Mouse (Mus musculus) midbrain, postnatal 0 days (tissue): ENCODE results near the gene Olfr718-ps1. TPM values are rescaled to one million over a fixed set of nuclear protein-coding genes. Genes with fewer than 3 reads are reported as not detected.

Experiments
- ATAC-seq: fragments of 200-750 bp; cut with Nextera tagmentation; 2 replicates; pipeline ENCODE4 v1.8.0; 2017; ENCODE audit warnings: moderate number of reproducible peaks, mild to moderate bottlenecking, moderate TSS enrichment, moderate library complexity; ENCODE audit not compliant: low FRiP score
- DNase-seq: peaks from one replicate; pipeline ENCODE4 v3.0.0-alpha.2; 2015; ENCODE audit warnings: low spot score
- H3K27ac ChIP-seq: fragments of 300-500 bp; sonication (generic); 2 replicates; pipeline ENCODE4 v1.5.1; 2014; ENCODE audit warnings: low read depth, mild to moderate bottlenecking, low read length, mixed read lengths
- H3K27me3 ChIP-seq: fragments of 300-500 bp; sonication (generic); 2 replicates; pipeline ENCODE4 v1.6.1; 2014; ENCODE audit warnings: low read length, control low read depth, mixed read lengths; ENCODE audit not compliant: insufficient read depth
- H3K36me3 ChIP-seq: fragments of 300-500 bp; sonication (generic); 2 replicates; pipeline ENCODE4 v1.6.1; 2014; ENCODE audit warnings: low read length, control low read depth, mixed read lengths; ENCODE audit not compliant: insufficient read depth
- H3K4me1 ChIP-seq: fragments of 300-500 bp; sonication (generic); 2 replicates; pipeline ENCODE4 v1.6.1; 2014; ENCODE audit warnings: mild to moderate bottlenecking, control low read depth, antibody characterized with exemption, low read length, mixed read lengths; ENCODE audit not compliant: insufficient read depth
- H3K4me2 ChIP-seq: fragments of 300-500 bp; sonication (generic); 2 replicates; pipeline ENCODE4 v1.6.1; 2014; ENCODE audit warnings: low read depth, mild to moderate bottlenecking, low read length, mixed read lengths; ENCODE audit not compliant: poor library complexity, severe bottlenecking
- H3K4me3 ChIP-seq: fragments of 300-500 bp; sonication (generic); 2 replicates; pipeline ENCODE4 v1.5.1; 2014; ENCODE audit warnings: low read depth, mild to moderate bottlenecking, low read length, moderate library complexity
- H3K9ac ChIP-seq: fragments of 300-500 bp; sonication (generic); replicated peaks from 2 replicates; pipeline ENCODE4 v1.6.1; 2014; ENCODE audit warnings: mild to moderate bottlenecking, low read length, moderate library complexity, mixed read lengths; ENCODE audit not compliant: poor library complexity, severe bottlenecking
- H3K9me3 ChIP-seq: fragments of 300-500 bp; sonication (generic); 2 replicates; pipeline ENCODE4 v1.6.1; 2016; ENCODE audit warnings: low read length, control low read depth
- CTCF ChIP-seq: IDR thresholded peaks from 2 replicates; pipeline ENCODE4 v1.5.1; 2016; ENCODE audit warnings: antibody characterized with exemption, mild to moderate bottlenecking
- WGBS: fragments of 180-500 bp; shearing (Covaris S2); extraction: QIAGEN DNeasy Blood & Tissue Kit; methylation state at CpG from one replicate; pipeline ENCODE4 v1.1.7; 2014; 5-methylcytosine and 5-hydroxymethylcytosine counted together
- microRNA-seq: library from miRNA; unstranded; fragments of <30 nt; microRNA quantifications from one replicate; pipeline ENCODE4, GENCODE M21; 2016; ENCODE audit warnings: borderline number of aligned reads
- polyA plus RNA-seq: library from polyadenylated mRNA; unstranded; fragments of >200 nt; fragmentation: Nextera tagmentation; extraction: Ambion mirVana; gene quantifications from 2 replicates; pipeline ENCODE4 v1.2.1, GENCODE M21; 2015
- total RNA-seq: library from RNA; depleted of rRNA; stranded (reverse); fragments of >200 nt; gene quantifications from 2 replicates; pipeline ENCODE4 v1.2.3, GENCODE M21; 2014; rRNA removed

The Olfr718-ps1 gene
- total and polyA plus RNA-seq, 2 experiments from 2014 or later, result not detected

DNA sequence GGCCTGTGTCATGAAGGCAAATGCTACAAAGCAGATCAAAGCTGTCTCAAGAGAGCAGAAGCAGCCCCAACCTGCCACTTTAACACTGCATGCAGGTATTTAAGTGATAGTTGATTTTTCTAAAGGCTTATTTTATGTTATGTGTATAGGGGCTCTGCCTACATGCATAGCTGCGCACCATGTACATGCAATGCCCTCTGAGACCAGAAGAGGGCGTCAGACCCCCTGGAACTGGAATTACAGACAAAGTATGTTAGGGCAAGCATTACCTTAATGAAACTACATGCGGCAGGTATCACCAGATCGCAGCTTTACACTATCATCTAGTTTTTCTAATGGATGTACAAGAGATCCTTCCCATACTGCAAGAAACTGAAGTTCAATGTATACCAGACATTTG is 62.5 kb downstream of the Olfr718-ps1 start:
- no peaks in the 10 kb centered on the region for H3K27me3 ChIP-seq
- no peak for ATAC-seq
- H3K9me3 ChIP-seq, result no peaks in the 10 kb centered on the region
- H3K4me1 ChIP-seq, result no peaks in the 10 kb centered on the region
- peak; percentile 80 for TF ChIP-seq CTCF
- peaks cover 37% of the 10 kb centered on the region for H3K36me3 ChIP-seq
- WGBS, result 66% methylated on average over 4 of the region's 4 CpGs
- DNase-seq, result peak; percentile 49
- H3K27ac ChIP-seq, result no peak overlapping the region
- H3K4me2 ChIP-seq, result no peak overlapping the region
- H3K9ac ChIP-seq, result no peak overlapping the region
- H3K4me3 ChIP-seq, result no peak overlapping the region

Small RNAs within 50 kb of the gene (microRNA-seq; reads per million reads assigned to microRNA genes)
- not detected for gene Gm44405

Other genes with a start within 250 kb of the Olfr718-ps1 start
- 5,191 and 5,200 TPM in 2 replicates for gene Actb, start 240.8 kb downstream of the Olfr718-ps1 start, total RNA-seq
- gene Actb, start 240.8 kb downstream of the Olfr718-ps1 start, polyA plus RNA-seq, result 15,915 and 17,004 TPM in 2 replicates
- 536 and 616 TPM in 2 replicates for gene Fscn1, start 187.2 kb downstream of the Olfr718-ps1 start, total RNA-seq
- gene Fscn1, start 187.2 kb downstream of the Olfr718-ps1 start, polyA plus RNA-seq, result 485 and 504 TPM in 2 replicates
- gene Rnf216, start 34.6 kb downstream of the Olfr718-ps1 start, total RNA-seq, result 37.0 and 40.7 TPM in 2 replicates
- 22.1 and 27.5 TPM in 2 replicates for gene Rnf216, start 34.6 kb downstream of the Olfr718-ps1 start, polyA plus RNA-seq
- gene Rbak, start 33.2 kb upstream of the Olfr718-ps1 start, total RNA-seq, result 15.2 and 22.7 TPM in 2 replicates
- gene Rbak, start 33.2 kb upstream of the Olfr718-ps1 start, polyA plus RNA-seq, result 9.1 and 9.2 TPM in 2 replicates
- not detected in 2 replicates for gene Spdye4b, start 33.4 kb upstream of the Olfr718-ps1 start, total RNA-seq
- not detected in 2 replicates for gene Spdye4b, start 33.4 kb upstream of the Olfr718-ps1 start, polyA plus RNA-seq
- gene Spdye4a, start 79.3 kb upstream of the Olfr718-ps1 start, total RNA-seq, result not detected in 2 replicates
- 0.09 TPM in 1 of 2 replicates, not detected in the other for gene Spdye4a, start 79.3 kb upstream of the Olfr718-ps1 start, polyA plus RNA-seq
- 31.1 and 36.1 TPM in 2 replicates for gene Zfp12, start 87.6 kb upstream of the Olfr718-ps1 start, total RNA-seq
- gene Zfp12, start 87.6 kb upstream of the Olfr718-ps1 start, polyA plus RNA-seq, result 10.7 and 11.8 TPM in 2 replicates
- 32.1 and 36.0 TPM in 2 replicates for gene Zfp316, start 122.4 kb upstream of the Olfr718-ps1 start, total RNA-seq
- 6.2 and 6.8 TPM in 2 replicates for gene Zfp316, start 122.4 kb upstream of the Olfr718-ps1 start, polyA plus RNA-seq
- gene Zfp853, start 146.0 kb upstream of the Olfr718-ps1 start, total RNA-seq, result 27.5 and 31.3 TPM in 2 replicates
- 0.62 and 0.81 TPM in 2 replicates for gene Zfp853, start 146.0 kb upstream of the Olfr718-ps1 start, polyA plus RNA-seq
- gene E130309D02Rik, start 167.8 kb upstream of the Olfr718-ps1 start, total RNA-seq, result 28.9 and 34.0 TPM in 2 replicates
- 18.3 and 19.6 TPM in 2 replicates for gene E130309D02Rik, start 167.8 kb upstream of the Olfr718-ps1 start, polyA plus RNA-seq
- 70.8 and 93.0 TPM in 2 replicates for gene Zdhhc4, start 181.7 kb upstream of the Olfr718-ps1 start, total RNA-seq
- 94.5 and 96.9 TPM in 2 replicates for gene Zdhhc4, start 181.7 kb upstream of the Olfr718-ps1 start, polyA plus RNA-seq
- gene Grid2ip, start 209.8 kb upstream of the Olfr718-ps1 start, total RNA-seq, result 2.3 and 2.8 TPM in 2 replicates
- 0.33 and 0.60 TPM in 2 replicates for gene Grid2ip, start 209.8 kb upstream of the Olfr718-ps1 start, polyA plus RNA-seq